Comparison of ENCODE assay signal across 14 mouse cellular contexts in genomic region chr7:110647559-110648454, GRCm38 (mm10). TPM values are rescaled to one million over a fixed set of nuclear protein-coding genes. Genes with fewer than 3 reads are reported as not detected.
A peak's percentile ranks its signal among the peaks of the same experiment; 100 is the strongest.
DNase-seq lines count a peak whose midpoint lies in the region; ATAC-seq and TF ChIP-seq lines count a peak whose summit lies in the region.
"Had no signal": no experiment of that assay in that cellular context is flagged by ENCODE, and none has a peak within 500 bp of the region (broad histone marks: within the 10 kb centered on the region; RNA-seq: fewer than 3 reads in every experiment).

No protein-coding gene starts in this region.

- peak overlapping the region; percentile 46 for H3K4me3 ChIP-seq in liver, adult 2 months (ENCODE audit: insufficient read depth, low read depth, low read length)
- H3K4me3 ChIP-seq in intestine, postnatal 0 days (ENCODE audit: low read depth, low read length): peak overlapping the region; percentile 32
- peak overlapping the region; percentile 26 for H3K4me3 ChIP-seq in stomach, embryonic 16.5 days (replicated peaks; ENCODE audit: low read length)
- H3K4me3 ChIP-seq: forebrain, embryonic 10.5 days; midbrain, embryonic 12.5 days had no signal

- no peaks in the 10 kb centered on the region for H3K27me3 ChIP-seq in liver, adult 2 months (ENCODE audit: control insufficient read depth, insufficient read depth, low read length)
- H3K27me3 ChIP-seq in intestine, postnatal 0 days (replicated peaks; ENCODE audit: control insufficient read depth, insufficient read depth, low read length): no peaks in the 10 kb centered on the region
- H3K27me3 ChIP-seq in stomach, embryonic 16.5 days (ENCODE audit: control insufficient read depth, insufficient read depth, low read length): no peaks in the 10 kb centered on the region

- H3K4me1 ChIP-seq in liver, adult 2 months (ENCODE audit: control insufficient read depth, insufficient read depth, low read length): peaks cover 11% of the 10 kb centered on the region
- H3K4me1 ChIP-seq in intestine, postnatal 0 days (replicated peaks; ENCODE audit: control insufficient read depth, insufficient read depth, low read length): no peaks in the 10 kb centered on the region; the same call in 1 of the 2 replicates
- peaks cover 23% of the 10 kb centered on the region for H3K4me1 ChIP-seq in stomach, embryonic 16.5 days (ENCODE audit: control insufficient read depth, insufficient read depth, low read length)
- H3K4me1 ChIP-seq: midbrain, embryonic 12.5 days had no signal

- TF ChIP-seq CTCF in liver, adult 2 months (IDR thresholded peaks at IDR 0.05; ENCODE audit: low read depth, low read length): no peak
- no peak for TF ChIP-seq CTCF in intestine, postnatal 0 days (IDR thresholded peaks at IDR 0.05; ENCODE audit: low read depth)

- peak overlapping the region; percentile 74 for H3K27ac ChIP-seq in liver, adult 2 months (replicated peaks; ENCODE audit: insufficient read depth, low read depth, low read length)
- peak overlapping the region; percentile 98 for H3K27ac ChIP-seq in intestine, postnatal 0 days (ENCODE audit: low read depth, low read length)
- peak overlapping the region; percentile 89 for H3K27ac ChIP-seq in stomach, embryonic 16.5 days (ENCODE audit: low read length)
- H3K27ac ChIP-seq: forebrain, embryonic 10.5 days; liver, embryonic 14.5 days; midbrain, embryonic 12.5 days had no signal

- intact Hi-C loops in heart, postnatal 10 days (cut with DNase I): loop anchor here (2.0 to 5.0 kb wide), 2 partner anchors 41 to 154 kb away; no protein-coding TSS in a partner anchor

- H3K4me2 ChIP-seq in intestine, postnatal 0 days (replicated peaks; ENCODE audit: low read depth): peak overlapping the region; percentile 63
- H3K4me2 ChIP-seq in stomach, embryonic 16.5 days (ENCODE audit: low read depth, low read length): peak overlapping the region; percentile 47
- H3K4me2 ChIP-seq: midbrain, embryonic 12.5 days had no signal

- H3K79me2 ChIP-seq in liver, adult 2 months (ENCODE audit: control insufficient read depth, insufficient read depth, low read length): no peaks in the 10 kb centered on the region

- peak overlapping the region; percentile 43 for H3K9ac ChIP-seq in liver, adult 2 months (ENCODE audit: low read depth, low read length)
- H3K9ac ChIP-seq in intestine, postnatal 0 days (ENCODE audit: low read depth, low read length): peak overlapping the region; percentile 45; the same call in 1 of the 2 replicates
- H3K9ac ChIP-seq in stomach, embryonic 16.5 days (ENCODE audit: low read length): peak overlapping the region; percentile 43
- H3K9ac ChIP-seq: liver, embryonic 14.5 days; midbrain, embryonic 12.5 days had no signal

- no peaks in the 10 kb centered on the region for H3K9me3 ChIP-seq in intestine, postnatal 0 days (ENCODE audit: control insufficient read depth)
- peaks cover 5% of the 10 kb centered on the region; the same call in 1 of the 2 replicates for H3K9me3 ChIP-seq in stomach, embryonic 16.5 days (replicated peaks; ENCODE audit: control insufficient read depth, low read length)

- peak; percentile 33 to 44 for DNase-seq in heart, adult 9 months (ENCODE audit: low spot score in 2 of 2)
- no peak for DNase-seq in heart, postnatal 10 days
- DNase-seq in liver, adult 2 months (ENCODE audit: extremely low read depth, low read depth, low spot score): peak; percentile 64
- DNase-seq in liver: no peak
- no peak for DNase-seq in adrenal gland, postnatal 25 days
- no peak for DNase-seq in urinary bladder, postnatal 25 days (ENCODE audit: low spot score)
- DNase-seq: cerebellum, postnatal 14 days; lung, postnatal 36 days; thymus, postnatal 4 days had no signal

- H3K36me3 ChIP-seq in liver, adult 2 months (ENCODE audit: control insufficient read depth, insufficient read depth, low read length): no peaks in the 10 kb centered on the region
- H3K36me3 ChIP-seq in intestine, postnatal 0 days (ENCODE audit: control insufficient read depth, insufficient read depth): 0 out of 2 replicates have a peak, but pooled peaks cover 1% of the 10 kb centered on the region
- no peaks in the 10 kb centered on the region for H3K36me3 ChIP-seq in stomach, embryonic 16.5 days (ENCODE audit: control insufficient read depth, insufficient read depth, low read length)
- H3K36me3 ChIP-seq: forebrain, embryonic 10.5 days; midbrain, embryonic 12.5 days had no signal

- no peak for TF ChIP-seq POLR2A in liver, adult 2 months (IDR thresholded peaks at IDR 0.05; ENCODE audit: extremely low read depth, insufficient read depth, low read length)

- 40% methylated on average over 15 of the region's 15 CpGs for WGBS in liver, adult 2 months
- WGBS in intestine, postnatal 0 days: 42% methylated on average over 15 of the region's 15 CpGs
- 67% methylated on average over 15 of the region's 15 CpGs for WGBS in stomach, embryonic 16.5 days

- ATAC-seq in intestine, postnatal 0 days: peak; percentile 66
- 0 out of 2 replicates have a peak, but pooled peaks have one; percentile 27 for ATAC-seq in stomach, embryonic 16.5 days (ENCODE audit: insufficient read depth, low FRiP score)

RNA-seq across cellular contexts. Expression of gene Adm, which starts 20.3 kb away (rescaled TPM):
- 10 to 100 TPM; 13.8 to 15.7 TPM for total RNA-seq in heart, postnatal 10 days (2021)
- 1.3 and 3.0 TPM in 2 replicates for total RNA-seq in liver, adult 2 months (2014; rRNA removed)
- polyA plus RNA-seq in liver, adult 2 months (2012; rRNA removed): 1.5 and 2.5 TPM in 2 replicates
- polyA plus RNA-seq in intestine, postnatal 0 days (2015; fragmentation: Nextera tagmentation; extraction: Ambion mirVana): 3.2 and 3.3 TPM in 2 replicates
- 4.1 and 4.6 TPM in 2 replicates for polyA plus RNA-seq in stomach, embryonic 16.5 days (2015; fragmentation: Nextera tagmentation; extraction: Ambion mirVana)
- 12.6 and 20.1 TPM in 2 replicates for total RNA-seq in adrenal gland, postnatal 25 days (2021)

RNA-seq across cellular contexts. Expression of gene Sbf2, which starts 33.1 kb away (rescaled TPM):
- total RNA-seq in heart, postnatal 10 days (2021): 10 to 100 TPM; 58.8 to 64.6 TPM
- 19.6 and 19.7 TPM in 2 replicates for total RNA-seq in liver, adult 2 months (2014; rRNA removed)
- polyA plus RNA-seq in liver, adult 2 months (2012; rRNA removed): 6.6 and 7.2 TPM in 2 replicates
- 17.9 and 19.3 TPM in 2 replicates for polyA plus RNA-seq in intestine, postnatal 0 days (2015; fragmentation: Nextera tagmentation; extraction: Ambion mirVana)
- polyA plus RNA-seq in stomach, embryonic 16.5 days (2015; fragmentation: Nextera tagmentation; extraction: Ambion mirVana): 28.4 and 31.6 TPM in 2 replicates
- 37.3 and 57.0 TPM in 2 replicates for total RNA-seq in adrenal gland, postnatal 25 days (2021)

Comparison
In these comparisons a context has a peak if more than half of its experiments do, and no peak if none do; other contexts are left out.
1. DNase-seq: peak in heart, adult 9 months (2 of 2) and liver, adult 2 months (single experiment); none in heart, postnatal 10 days (0 of 2), liver (single experiment), adrenal gland, postnatal 25 days (single experiment) and urinary bladder, postnatal 25 days (single experiment).
2. Peak in every context shown above with its lines, with median percentiles within 50 percentile points of each other: H3K27ac ChIP-seq, H3K4me3 ChIP-seq and H3K9ac ChIP-seq.